Mouse (Mus musculus) cerebral cortex, adult 2 months (tissue): ENCODE results near the gene Ror1.

ENCODE experiments used
- WGBS: fragments of 180-500 bp; shearing (Covaris S2); methylation state at CpG from one replicate; pipeline ENCODE4 v1.1.7; 2018; 5-methylcytosine and 5-hydroxymethylcytosine counted together

Ror1 gene

DNA sequence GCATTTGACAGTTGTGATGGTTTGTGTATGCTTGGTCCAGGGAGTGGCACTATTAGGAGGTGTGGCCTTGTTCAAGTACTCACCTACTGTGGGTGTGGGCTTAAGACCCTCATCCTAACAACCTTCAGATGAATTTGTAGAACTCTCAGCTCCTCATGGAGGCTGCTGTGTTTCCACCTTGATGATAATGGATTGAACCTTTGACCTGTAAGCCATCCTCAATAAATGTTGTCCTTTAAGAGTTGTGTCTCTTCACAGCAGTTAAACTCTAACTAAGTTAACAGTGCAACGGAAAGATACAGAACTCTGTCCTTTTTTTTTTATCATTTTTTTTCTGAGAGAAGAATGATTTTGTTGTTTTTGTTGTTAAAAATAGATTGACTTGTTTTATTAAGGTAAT lies 23.8 kb downstream of the Ror1 start:
- 89% methylated on average over 1 of the region's 1 CpGs for WGBS

DNA sequence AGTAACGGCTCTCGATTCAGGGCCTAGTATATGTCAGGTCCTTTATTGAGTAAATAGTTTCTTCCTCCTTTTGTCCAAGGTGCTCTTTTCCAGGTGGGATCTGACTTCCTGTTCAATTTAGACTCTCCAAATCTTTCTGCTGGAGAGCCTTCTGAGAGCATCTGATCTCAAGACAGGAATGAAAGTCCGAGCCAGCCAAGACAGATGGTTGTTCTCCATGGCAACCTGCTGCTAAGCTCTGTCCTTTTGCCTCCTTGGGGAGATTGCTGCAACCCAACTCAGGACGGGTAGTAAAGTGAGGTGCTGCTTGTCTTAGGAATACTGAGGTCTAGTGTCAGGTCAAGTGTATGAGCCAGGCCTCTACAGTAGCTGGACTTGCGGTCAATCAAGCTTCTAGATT lies 25.0 kb downstream of the Ror1 start:
- WGBS = 75% methylated on average over 5 of the region's 5 CpGs

DNA sequence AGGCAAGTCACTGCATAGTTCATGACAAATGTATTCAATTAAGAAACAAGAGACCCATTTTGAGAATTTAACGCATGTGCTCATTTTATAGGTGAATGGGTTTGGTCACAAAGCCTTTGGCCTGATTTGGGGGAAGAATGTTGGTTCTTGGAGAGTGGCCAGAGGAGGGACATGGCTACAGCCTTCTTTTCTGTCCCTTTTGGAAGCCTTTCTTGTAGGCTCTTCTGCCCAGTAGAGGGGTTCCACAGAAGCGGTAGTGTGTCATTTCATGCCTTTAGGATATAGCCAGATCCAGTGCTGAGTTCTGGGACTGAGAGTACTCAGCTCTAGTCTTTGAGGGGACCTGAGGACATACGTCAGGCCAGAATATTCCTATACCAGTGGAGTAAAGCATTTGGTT lies 26.8 kb downstream of the Ror1 start:
- WGBS = 87% methylated on average over 3 of the region's 3 CpGs

DNA sequence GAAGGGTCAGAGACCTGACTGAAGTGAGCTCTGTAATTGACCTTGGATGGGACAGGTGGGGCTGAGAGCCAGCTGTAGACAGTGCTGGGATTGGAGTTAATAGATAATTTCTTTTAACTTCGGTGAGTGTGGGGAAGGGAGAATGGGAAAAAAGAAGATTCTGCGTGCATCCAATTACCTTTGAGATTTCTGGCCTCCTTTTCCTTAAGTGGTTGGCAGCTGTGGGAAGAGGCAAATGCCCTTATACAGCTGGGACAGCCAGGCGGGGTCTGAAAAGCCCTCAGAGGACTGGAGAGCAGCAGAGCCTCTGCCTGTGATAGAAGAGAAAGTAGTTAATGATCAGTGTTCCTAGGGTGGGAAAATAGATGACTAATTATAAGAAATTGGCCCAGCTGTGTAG lies 27.9 kb downstream of the Ror1 start:
- WGBS = 86% methylated on average over 3 of the region's 3 CpGs

DNA sequence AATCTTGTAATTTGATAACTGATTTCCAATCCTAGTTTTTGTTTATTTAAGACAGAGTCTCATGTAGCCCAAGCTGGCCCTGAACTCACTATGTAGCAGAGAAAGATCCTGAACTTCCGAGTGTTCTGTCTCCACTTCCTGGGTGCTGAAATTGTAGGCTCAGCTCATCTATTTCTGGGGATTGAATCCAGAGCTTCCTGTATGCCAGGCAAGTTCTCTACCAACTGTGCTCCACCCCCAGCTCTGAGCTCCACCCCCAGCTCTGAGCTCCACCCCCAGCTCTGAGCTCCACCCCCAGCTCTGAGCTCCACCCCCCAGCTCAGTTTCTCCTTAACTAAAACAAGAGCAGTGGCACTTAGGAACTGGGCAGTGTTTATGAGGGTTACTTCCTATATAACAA lies 29.3 kb downstream of the Ror1 start:
- 83% methylated on average over 1 of the region's 1 CpGs for WGBS

DNA sequence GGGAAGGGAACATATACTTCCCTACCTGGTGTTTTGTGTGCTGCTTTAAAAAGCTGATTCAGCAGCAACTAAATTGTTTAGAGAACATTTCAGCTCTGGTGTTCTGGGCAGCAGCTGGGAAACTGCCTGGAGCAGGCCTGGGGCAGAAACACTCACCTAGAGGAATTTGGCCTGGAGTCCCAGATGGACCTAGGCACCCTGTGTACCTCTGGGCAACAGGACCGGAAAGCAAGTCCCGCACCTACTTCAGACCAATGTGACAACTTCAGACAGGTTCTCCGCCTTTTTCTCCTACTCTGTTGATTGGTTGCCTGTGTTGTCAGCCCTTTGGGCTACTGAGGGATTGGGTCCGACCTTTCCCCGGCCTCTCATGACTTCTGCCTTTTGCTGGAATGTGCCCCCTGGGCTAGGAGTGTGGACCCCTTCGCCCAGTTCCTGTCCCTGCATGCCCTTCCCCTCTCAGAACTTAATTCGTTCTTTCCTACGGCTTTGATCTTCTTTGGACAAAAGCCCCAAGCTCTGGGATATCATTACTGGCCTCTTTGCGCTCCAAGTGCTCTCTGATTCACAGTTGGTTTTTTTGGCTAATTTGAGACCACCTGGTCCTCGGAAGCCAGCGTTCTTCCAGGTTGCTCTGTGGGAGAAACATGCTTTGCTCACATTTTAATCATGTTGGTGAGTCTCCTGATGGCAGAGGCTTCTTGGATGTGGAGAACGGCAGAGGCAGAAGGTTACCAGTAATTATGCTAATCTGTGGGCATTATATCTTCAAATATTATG lies 31.1 kb downstream of the Ror1 start:
- WGBS = 76% methylated on average over 12 of the region's 12 CpGs

DNA sequence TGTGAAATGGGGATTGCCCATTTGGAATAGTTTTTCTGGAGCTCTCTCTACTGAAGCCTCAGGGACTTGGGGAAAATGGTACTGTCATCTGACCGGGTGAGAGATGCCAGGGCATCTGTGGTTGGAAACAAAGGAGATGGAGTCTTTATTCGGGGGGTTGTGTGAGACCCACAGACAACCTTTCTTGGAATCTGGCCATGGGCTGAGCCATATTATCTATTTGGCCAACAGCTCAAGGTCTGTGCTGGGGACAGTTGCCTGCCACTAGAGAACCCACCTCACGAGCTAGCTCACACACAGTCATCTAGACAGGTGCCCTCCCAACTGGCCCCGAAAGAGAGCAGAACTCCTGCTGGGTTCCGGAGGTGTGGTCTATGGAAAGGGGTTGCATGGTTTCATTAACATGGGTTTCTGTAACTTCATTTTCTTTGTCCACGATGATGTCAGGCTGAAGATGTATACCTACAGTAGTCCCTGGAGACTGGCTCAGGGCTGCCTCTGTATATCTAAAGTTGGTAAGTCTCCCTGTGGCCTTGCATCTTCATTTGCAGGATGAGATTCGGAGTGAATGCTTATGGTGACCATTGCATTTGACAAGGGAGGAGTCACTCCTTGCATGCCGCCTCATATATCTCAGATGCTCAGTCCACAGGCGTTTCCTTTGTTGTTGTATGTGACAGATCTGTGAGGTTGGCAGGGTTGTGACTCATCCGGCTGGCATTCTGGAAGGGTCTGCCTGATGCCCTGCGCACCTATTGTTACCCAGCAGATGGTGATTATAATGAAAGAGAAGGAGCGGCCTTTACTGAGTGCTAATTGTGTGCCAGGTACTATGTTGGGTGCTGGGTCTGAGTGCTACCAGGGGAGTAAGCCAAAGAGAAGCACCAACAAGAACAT lies 32.7 kb downstream of the Ror1 start:
- 90% methylated on average over 12 of the region's 12 CpGs for WGBS

DNA sequence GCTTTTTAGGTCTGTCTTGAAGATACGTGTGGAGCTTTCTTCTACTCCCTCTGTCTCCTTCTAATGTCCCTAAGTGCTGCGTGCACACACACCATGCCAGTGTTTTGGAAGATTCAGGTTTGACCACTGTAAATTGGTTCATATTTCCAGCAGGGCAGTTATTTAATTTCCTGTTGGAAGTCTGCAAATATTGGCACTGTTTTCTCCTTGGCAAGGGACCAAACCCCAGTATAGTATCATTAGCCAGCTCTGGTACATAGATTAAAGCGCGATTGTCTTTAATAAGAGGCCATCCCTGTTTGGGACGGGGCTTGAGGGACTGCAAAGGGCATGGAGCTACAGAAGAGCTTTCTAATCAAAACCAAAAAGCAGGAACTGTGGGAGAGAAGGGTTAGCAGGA lies 33.6 kb downstream of the Ror1 start:
- WGBS = 67% methylated on average over 5 of the region's 5 CpGs

DNA sequence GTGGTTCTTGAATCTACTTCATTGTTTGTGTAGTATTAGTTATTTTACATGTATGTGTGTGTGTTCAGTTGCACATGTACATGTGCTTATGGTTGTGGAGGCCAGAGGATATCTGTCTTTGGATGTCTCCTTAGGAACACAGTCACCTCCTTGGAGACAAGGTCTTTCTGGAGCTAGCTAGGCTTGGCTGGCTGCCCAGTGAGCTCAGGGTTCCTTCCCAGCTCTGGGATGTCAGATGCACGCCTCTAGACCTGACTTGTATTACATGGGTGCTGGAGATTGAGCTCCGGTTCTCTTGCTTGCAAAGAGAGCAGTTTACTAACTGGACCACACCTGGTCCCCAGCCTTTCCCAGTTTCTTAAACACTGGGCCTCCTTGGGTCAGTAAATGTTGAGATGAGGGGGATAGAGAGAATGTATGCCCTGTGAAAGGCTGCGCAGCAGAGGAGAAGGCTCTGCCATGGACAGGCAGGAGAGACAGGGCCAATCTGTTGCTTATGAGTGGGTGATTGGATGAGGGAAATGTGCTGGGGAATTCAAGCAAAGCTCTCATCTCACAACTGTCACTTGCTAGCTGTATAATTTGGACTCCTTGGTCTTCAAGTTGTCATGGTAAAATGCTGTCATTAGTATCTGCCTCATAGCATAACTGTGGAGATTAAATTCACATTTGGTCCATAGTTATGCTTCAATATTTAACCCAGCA lies 35.3 kb downstream of the Ror1 start:
- 74% methylated on average over 3 of the region's 3 CpGs for WGBS

DNA sequence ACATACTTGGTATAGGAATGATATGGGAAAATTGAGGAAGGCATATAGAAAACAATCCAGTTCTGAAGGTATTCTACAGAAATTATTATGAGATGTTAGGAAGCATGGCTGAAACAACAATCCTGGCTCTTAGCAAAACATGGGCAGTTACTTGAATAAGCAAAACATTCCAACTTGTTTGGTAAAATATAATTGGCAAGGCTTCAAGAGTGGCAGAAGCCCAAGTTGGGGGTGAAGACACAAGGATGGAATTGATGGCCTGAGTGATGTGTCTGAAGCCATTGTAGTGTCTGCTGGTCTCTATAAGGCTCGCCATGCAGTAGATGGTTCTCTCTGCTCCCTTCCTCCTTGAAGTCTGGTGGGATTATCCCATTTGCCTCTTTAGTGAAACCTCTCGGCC lies 35.9 kb downstream of the Ror1 start:
- WGBS = 99% methylated on average over 2 of the region's 2 CpGs

DNA sequence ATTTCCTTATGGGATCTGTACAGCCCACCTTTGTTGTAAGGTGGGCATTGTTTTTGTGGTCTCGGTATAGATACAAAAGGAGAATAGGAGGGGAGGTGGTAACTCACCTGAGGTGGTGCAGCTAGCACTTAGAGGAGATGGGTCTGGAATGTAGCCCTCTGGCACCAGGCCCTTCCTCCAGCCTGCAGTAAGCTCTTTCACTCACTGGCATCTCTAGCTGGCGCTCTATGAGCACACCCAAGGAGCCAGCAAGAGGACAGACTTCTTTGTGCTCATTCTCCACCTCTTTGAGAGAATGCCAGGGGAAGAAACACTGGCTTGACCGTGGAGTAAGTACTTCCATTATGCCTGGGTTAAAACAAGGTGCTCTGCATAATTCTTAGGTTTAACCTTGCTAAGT lies 36.7 kb downstream of the Ror1 start:
- WGBS = 75% methylated on average over 3 of the region's 3 CpGs

DNA sequence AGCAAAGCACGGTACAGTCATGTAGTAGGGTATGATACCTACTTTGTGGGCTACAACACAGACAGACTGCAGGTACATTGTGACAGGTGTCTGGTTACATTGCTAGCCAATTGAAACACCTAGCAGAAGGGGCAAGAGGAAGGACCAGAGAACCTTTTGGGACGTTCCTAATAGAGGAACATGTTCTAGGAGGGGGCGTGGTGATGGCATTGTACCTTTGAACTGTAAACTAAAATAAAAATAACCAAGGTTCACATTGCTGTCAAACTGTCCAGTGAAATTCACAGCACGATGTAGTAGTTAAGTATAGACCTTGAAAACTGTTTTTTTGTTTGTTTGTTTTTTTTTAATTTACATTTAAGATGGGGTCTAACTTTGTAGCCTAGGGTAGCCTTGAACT lies 40.5 kb downstream of the Ror1 start:
- WGBS = 88% methylated on average over 4 of the region's 4 CpGs

DNA sequence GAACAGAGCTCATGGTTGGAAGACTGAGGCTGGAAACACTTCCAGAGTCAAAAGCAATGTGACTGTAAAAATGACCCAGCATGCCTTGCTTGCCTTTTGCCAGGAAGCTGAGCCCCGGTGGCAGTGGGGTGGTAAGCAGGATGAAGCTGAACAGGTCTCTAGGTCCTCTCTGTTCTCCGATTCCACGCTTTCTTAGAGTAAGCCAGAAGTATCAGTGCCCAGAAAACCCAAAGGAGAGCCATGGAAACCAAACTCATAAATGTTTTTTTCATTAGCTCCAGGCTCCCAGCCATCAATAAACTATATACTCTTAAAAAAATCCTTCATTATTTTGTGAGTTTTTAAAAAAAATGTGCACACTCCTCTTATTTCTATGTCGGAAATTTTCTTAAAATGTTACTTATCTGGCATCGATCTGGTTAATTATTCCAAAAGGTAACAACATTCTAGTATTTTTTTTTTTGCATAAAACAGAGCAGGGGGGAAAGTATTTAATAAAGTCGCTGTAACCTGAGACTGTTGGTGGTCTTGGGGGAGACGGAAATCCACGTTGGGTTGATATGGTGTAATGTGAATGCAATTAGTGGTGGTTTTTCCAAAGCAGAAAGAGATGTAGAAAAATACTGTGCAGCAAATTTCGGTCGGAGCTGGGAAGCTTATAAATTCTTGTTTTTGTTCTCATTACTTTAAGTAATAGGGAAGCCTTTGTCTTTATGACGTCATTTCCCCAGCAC lies 41.7 kb downstream of the Ror1 start:
- WGBS = 90% methylated on average over 11 of the region's 11 CpGs

DNA sequence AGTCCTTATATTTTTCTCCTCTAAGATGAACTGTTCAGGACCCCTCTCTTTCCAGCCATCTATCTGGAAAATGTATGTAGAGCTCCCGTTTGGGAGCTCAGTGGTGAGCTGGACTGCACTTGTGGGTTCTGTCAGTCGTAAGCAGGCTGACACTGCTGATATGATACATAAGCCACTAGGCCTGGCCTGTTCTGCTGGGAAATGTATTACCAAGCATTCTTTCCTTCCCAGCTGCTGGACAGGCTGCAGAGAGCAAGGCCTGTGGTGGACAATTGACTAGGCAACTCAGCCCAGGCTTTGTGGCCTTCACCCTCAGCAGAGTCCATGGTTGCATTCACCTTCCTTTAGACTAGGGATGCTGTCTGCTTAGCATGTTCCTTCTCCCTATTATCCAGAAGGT lies 46.0 kb downstream of the Ror1 start:
- WGBS = 86% methylated on average over 2 of the region's 2 CpGs

DNA sequence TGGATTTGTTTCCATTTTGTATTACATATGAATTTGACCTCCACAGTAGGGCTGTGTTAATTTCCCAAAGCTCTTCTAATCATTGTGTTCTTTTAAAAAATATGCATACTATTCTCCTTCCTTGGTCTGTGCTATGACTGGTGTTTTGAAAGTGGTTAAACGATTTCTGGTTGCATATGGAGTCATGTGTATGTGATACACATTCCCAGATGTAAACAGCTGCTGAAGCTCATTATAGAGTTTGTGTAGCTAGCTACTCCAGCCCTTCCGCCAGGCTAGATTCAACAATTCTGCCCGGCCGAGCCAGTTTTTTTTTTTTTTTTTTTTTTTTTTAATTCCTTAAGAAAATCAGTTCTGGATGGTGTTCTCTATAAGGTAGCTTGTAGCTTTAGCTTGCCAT lies 49.2 kb downstream of the Ror1 start:
- WGBS = 84% methylated on average over 4 of the region's 4 CpGs

DNA sequence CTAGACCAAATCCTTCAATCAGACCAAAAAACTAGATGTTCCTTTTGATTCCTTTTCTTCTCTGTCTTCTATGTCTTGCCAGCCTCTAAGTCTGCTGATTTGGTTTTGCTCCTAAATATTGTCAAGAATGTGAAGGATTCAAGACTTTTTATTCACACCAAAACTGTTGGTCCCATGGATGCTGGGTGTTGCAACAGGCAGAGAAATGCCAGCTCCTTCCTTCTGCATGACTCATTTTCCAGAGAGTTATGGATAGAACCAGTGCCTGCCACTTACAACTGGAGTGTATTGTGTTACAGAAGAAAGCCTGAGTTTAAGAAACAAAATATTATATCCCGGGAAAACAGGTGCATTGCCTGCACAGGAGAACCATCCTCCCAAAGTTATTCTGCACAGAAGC lies 55.2 kb downstream of the Ror1 start:
- 68% methylated on average over 1 of the region's 1 CpGs for WGBS

DNA sequence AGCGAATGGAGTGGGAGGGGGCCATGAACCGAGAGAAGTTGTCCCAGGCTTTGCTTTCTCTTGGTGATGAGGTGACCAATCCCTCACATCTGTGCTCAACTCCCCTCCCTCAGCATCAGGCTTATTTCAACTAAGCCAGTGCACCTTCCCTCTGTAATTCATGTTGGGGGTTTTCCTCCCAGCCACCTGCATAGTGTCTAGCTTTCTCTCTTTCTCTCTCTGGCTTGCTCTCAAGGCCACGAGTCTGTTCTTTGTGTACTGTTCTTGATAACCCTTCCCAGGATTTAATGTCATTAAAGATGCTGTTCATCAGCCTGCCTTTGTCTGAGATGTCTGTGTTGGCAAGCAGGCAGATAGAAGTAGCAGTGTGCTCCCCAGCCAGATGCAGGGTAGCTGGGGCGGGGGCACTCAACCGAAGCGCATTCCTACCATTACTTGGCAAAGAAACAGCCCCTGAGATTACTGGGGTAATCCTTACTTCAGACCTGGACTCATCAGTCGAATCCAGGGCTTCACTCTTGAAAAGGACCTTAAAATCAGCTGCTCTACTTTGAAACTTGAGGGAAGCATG lies 59.1 kb downstream of the Ror1 start:
- WGBS = 58% methylated on average over 7 of the region's 7 CpGs

DNA sequence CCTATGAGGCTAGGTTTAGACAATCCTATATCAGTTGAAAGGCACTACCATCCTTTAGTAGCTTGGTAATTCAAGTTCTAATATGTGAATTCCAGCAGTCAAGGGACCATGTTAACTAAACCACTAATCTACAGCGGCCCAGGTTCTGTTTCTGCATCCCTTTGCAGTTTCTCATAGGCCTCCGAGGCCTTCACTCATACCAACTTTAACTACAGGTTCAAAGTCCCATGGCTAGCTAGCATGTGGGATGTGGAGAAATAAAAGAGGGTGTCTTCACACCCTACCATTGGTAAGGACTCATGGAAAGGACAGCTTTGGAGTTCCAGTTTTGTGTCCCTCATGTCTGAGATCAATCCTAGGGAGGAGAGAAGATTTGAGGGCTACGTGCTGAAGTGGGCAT lies 60.1 kb downstream of the Ror1 start:
- WGBS = 98% methylated on average over 3 of the region's 3 CpGs

DNA sequence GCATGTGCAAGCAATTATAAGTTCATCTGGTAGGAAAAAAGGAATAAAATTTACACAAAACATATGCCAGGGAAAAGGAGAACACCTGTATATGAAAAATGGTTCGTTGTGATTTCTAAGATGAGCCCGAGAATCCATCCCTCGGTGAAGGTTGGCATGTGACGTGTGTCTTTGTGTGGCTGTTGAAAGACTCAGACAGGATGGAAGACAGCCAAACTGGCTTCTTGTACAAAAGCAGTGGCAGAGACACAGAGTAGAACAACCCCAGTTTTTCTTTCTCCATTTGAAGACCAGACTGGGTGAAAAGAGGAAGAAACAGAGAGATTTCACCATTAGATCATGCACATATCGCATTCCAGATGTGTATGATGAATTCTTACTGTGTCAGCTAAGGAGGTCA lies 62.8 kb downstream of the Ror1 start:
- WGBS = 68% methylated on average over 5 of the region's 5 CpGs

DNA sequence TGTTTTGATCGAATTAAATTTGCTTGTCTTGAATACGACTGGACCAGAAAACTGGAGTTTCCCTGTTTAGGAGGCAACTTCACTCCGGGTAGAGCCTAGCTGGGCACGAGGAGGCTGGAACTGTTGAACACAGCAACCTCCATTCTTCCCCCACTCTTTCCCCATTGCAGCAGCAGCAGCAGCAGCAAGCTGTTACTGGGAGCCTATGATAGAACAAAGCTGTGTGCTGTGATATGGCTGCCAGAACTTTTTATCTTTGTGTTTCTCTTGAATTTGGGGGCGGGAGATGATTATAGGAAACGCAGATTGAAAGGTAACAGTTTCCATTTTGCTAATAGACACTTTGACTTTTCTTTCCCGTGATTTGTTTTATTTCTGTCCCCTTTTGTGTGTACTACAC lies 70.2 kb downstream of the Ror1 start:
- 62% methylated on average over 7 of the region's 7 CpGs for WGBS

DNA sequence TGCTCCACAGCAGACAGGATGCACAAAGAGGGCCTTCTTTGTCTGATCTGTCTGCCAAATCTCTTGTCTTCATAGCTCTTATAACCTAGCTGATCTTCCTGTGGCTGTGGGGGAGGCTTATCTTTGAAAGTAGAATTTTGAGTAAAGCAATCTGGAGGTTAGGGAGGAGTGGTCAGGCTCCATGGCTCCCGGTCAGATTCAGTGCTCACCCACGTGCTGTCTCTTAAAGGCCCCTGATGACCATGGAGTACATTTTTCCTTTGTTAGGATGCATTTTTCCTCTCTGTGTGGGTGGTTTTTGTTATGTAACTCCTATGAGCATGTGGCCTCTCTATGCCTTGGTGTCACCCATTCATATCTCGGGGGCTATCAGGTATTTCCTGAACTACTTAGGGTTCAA lies 71.3 kb downstream of the Ror1 start:
- 71% methylated on average over 3 of the region's 3 CpGs for WGBS

DNA sequence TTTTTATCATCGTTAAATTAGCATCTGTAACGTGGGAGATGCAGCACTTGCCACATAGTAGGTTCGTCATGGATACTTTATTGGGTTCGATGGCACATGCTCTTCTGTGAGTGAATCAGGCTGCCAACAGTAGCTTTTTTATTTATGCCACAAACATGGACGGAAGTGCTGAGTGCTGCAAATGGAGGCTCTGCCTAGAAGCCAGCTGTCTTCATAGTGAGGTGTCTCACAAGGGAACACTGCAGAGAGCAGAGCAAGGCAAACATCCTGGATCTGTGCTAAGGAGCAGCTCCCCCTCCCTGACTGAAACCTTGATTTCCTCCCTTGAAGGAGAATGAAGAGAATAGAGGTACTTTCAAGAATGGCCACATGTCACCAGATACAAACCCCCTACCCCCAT lies 74.1 kb downstream of the Ror1 start:
- WGBS = 60% methylated on average over 5 of the region's 5 CpGs
